Mouse (Mus musculus) C2C12 (cell line): Measurements from ENCODE around the gene Dusp28.

Experiments used
- CEBPB ChIP-seq: IDR thresholded peaks from one replicate; pipeline ENCODE4 v1.6.1; 2011; ENCODE audit warnings: low read depth, mild to moderate bottlenecking, control low read depth, moderate library complexity
- CTCF ChIP-seq: IDR thresholded peaks from one replicate; pipeline ENCODE4 v1.5.1; 2011; ENCODE audit not compliant: control insufficient read depth, insufficient read depth, insufficient read length
- MAX ChIP-seq: IDR thresholded peaks from one replicate; pipeline ENCODE4 v1.6.1; 2011; ENCODE audit warnings: mild to moderate bottlenecking, control low read depth
- MYOD1 ChIP-seq: IDR thresholded peaks from one replicate; pipeline ENCODE4 v1.6.1; 2011; ENCODE audit warnings: low read depth; ENCODE audit not compliant: control insufficient read depth, insufficient read length
- MYOG ChIP-seq: IDR thresholded peaks from one replicate; pipeline ENCODE4 v1.6.1; 2011; ENCODE audit not compliant: control insufficient read depth, insufficient read length; ENCODE audit errors: extremely low read depth
- USF1 ChIP-seq: IDR thresholded peaks from one replicate; pipeline ENCODE4 v1.6.1; 2011; ENCODE audit warnings: low read depth, mild to moderate bottlenecking, control low read depth, moderate library complexity

DNA sequence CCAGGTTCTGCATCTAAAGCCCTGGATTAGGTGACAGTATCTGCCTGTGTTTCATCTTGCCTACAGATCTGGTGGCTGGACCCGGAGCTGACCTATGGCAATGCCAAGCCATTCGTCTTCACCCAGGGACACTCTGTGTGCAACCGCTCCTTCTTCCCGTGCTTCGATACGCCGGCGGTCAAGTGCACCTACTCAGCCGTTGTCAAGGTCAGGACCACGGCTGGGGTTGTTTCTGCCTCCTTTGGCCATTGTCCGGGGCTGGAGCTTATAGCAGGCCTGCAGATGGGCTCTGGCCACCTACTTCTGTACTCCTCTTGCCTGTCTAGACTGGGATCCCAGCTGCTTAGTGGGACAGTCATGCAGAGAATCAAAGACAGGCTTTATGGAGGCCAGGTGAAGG, 8.2 kb downstream of the Dusp28 start:
- TF ChIP-seq CTCF (no peak), MAX (no peak), USF1 (no peak), MYOG (no peak), CEBPB (no peak), MYOD1 (no peak)
